Mouse (Mus musculus) forebrain, embryonic 10.5 days (tissue): Measurements from ENCODE around the gene Rabgef1. TPM values are rescaled to one million over a fixed set of nuclear protein-coding genes. Genes with fewer than 3 reads are reported as not detected.

Experiments used
- DNase-seq: peaks from one replicate; pipeline ENCODE4 v3.0.0-alpha.2; 2017; ENCODE audit warnings: low spot score; ENCODE audit errors: extremely low spot score
- H3K27ac ChIP-seq: fragments of 300-500 bp; sonication (generic); 2 replicates; pipeline ENCODE4 v1.5.1; 2016; ENCODE audit warnings: mild to moderate bottlenecking
- H3K27me3 ChIP-seq: fragments of 300-500 bp; sonication (generic); 2 replicates; pipeline ENCODE4 v1.6.1; 2016; ENCODE audit warnings: mild to moderate bottlenecking; ENCODE audit not compliant: poor library complexity, severe bottlenecking
- H3K36me3 ChIP-seq: fragments of 300-500 bp; sonication (generic); replicated peaks from 2 replicates; pipeline ENCODE4 v1.6.1; 2016; ENCODE audit warnings: mild to moderate bottlenecking, moderate library complexity
- H3K4me1 ChIP-seq: fragments of 300-500 bp; sonication (generic); 2 replicates; pipeline ENCODE4 v1.6.1; 2016
- H3K4me3 ChIP-seq: fragments of 300-500 bp; sonication (generic); 2 replicates; pipeline ENCODE4 v1.5.1; 2016; ENCODE audit warnings: mild to moderate bottlenecking, moderate library complexity
- H3K9me3 ChIP-seq: fragments of 300-500 bp; sonication (generic); 2 replicates; pipeline ENCODE4 v1.6.1; 2016; ENCODE audit warnings: mild to moderate bottlenecking, moderate library complexity
- WGBS: fragments of 180-500 bp; shearing (Covaris S2); methylation state at CpG from one replicate; pipeline ENCODE4 v1.1.7; 2016; 5-methylcytosine and 5-hydroxymethylcytosine counted together
- polyA plus RNA-seq: library from polyadenylated mRNA; unstranded; fragments of >200 nt; fragmentation: Nextera tagmentation; extraction: Ambion mirVana; gene quantifications from 2 replicates; pipeline ENCODE4 v1.2.1, GENCODE M21; 2016

The Rabgef1 gene
- polyA plus RNA-seq, 1 experiment from 2014 or later: 23.3 TPM

GRCm38 (mm10) chr5:130181740-130182540 is 10.3 kb downstream of the Rabgef1 start:
- H3K4me3 ChIP-seq: no peak overlapping the region
- H3K9me3 ChIP-seq: no peaks in the 10 kb centered on the region
- no peaks in the 10 kb centered on the region for H3K27me3 ChIP-seq
- H3K4me1 ChIP-seq: peaks cover 6% of the 10 kb centered on the region; the same call in 1 of the 2 replicates
- no peaks in the 10 kb centered on the region for H3K36me3 ChIP-seq
- no peak for DNase-seq
- H3K27ac ChIP-seq: no peak overlapping the region
- whole genome bisulfite sequencing: 93% methylated on average over 6 of the region's 6 CpGs

GRCm38 (mm10) chr5:130182541-130182821 is 10.9 kb downstream of the Rabgef1 start:
- Histone ChIP-seq H3K36me3 (0 out of 2 replicates have a peak, but pooled peaks cover 2% of the 10 kb centered on the region), H3K27ac (no peak overlapping the region), H3K4me1 (peaks cover 11% of the 10 kb centered on the region; the same call in 1 of the 2 replicates), H3K9me3 (no peaks in the 10 kb centered on the region), H3K27me3 (no peaks in the 10 kb centered on the region), H3K4me3 (no peak overlapping the region)
- DNase-seq: no peak
- WGBS: 88% methylated on average over 3 of the region's 3 CpGs

GRCm38 (mm10) chr5:130184193-130184856 is 12.7 kb downstream of the Rabgef1 start:
- Histone ChIP-seq H3K9me3 (no peaks in the 10 kb centered on the region), H3K4me3 (no peak overlapping the region), H3K4me1 (peaks cover 7% of the 10 kb centered on the region; the same call in 1 of the 2 replicates), H3K27me3 (no peaks in the 10 kb centered on the region), H3K27ac (no peak overlapping the region), H3K36me3 (peaks cover 17% of the 10 kb centered on the region)
- no peak for DNase-seq
- WGBS: 90% methylated on average over 9 of the region's 9 CpGs

GRCm38 (mm10) chr5:130185312-130185711 is 13.7 kb downstream of the Rabgef1 start:
- H3K4me1 ChIP-seq: peaks cover 7% of the 10 kb centered on the region; the same call in 1 of the 2 replicates
- H3K36me3 ChIP-seq: peaks cover 27% of the 10 kb centered on the region
- no peaks in the 10 kb centered on the region for H3K27me3 ChIP-seq
- 90% methylated on average over 6 of the region's 6 CpGs for WGBS
- no peaks in the 10 kb centered on the region for H3K9me3 ChIP-seq
- no peak overlapping the region for H3K4me3 ChIP-seq
- H3K27ac ChIP-seq: no peak overlapping the region
- DNase-seq: no peak

- peaks cover 7% of the 10 kb centered on the region; the same call in 1 of the 2 replicates for H3K4me1 ChIP-seq
- DNase-seq: no peak
- no peak overlapping the region for H3K4me3 ChIP-seq
- peaks cover 47% of the 10 kb centered on the region for H3K36me3 ChIP-seq
- 63% methylated on average over 7 of the region's 7 CpGs for WGBS
- H3K9me3 ChIP-seq: no peaks in the 10 kb centered on the region
- no peak overlapping the region for H3K27ac ChIP-seq
- H3K27me3 ChIP-seq: no peaks in the 10 kb centered on the region
Observed at GRCm38 (mm10) chr5:130187383-130187782, 15.8 kb downstream of the Rabgef1 start.

- H3K36me3 ChIP-seq: peaks cover 76% of the 10 kb centered on the region
- no peaks in the 10 kb centered on the region for H3K27me3 ChIP-seq
- DNase-seq: no peak
- WGBS: 91% methylated on average over 6 of the region's 6 CpGs
- H3K9me3 ChIP-seq: no peaks in the 10 kb centered on the region
- no peak overlapping the region for H3K27ac ChIP-seq
- no peak overlapping the region for H3K4me3 ChIP-seq
- H3K4me1 ChIP-seq: peaks cover 7% of the 10 kb centered on the region; the same call in 1 of the 2 replicates
Observed at GRCm38 (mm10) chr5:130190909-130191308, 19.3 kb downstream of the Rabgef1 start.

GRCm38 (mm10) chr5:130191865-130192264 is 20.3 kb downstream of the Rabgef1 start:
- H3K4me3 ChIP-seq: no peak overlapping the region
- H3K9me3 ChIP-seq: no peaks in the 10 kb centered on the region
- no peaks in the 10 kb centered on the region for H3K27me3 ChIP-seq
- H3K4me1 ChIP-seq: peaks cover 6% of the 10 kb centered on the region; the same call in 1 of the 2 replicates
- WGBS: 91% methylated on average over 6 of the region's 6 CpGs
- H3K27ac ChIP-seq: no peak overlapping the region
- no peak for DNase-seq
- H3K36me3 ChIP-seq: peaks cover 76% of the 10 kb centered on the region

- H3K4me1 ChIP-seq: peaks cover under 1% of the 10 kb centered on the region; the same call in 1 of the 2 replicates
- H3K9me3 ChIP-seq: no peaks in the 10 kb centered on the region
- WGBS: 78% methylated on average over 2 of the region's 2 CpGs
- no peak overlapping the region for H3K4me3 ChIP-seq
- peaks cover 79% of the 10 kb centered on the region for H3K36me3 ChIP-seq
- DNase-seq: no peak
- no peak overlapping the region for H3K27ac ChIP-seq
- no peaks in the 10 kb centered on the region for H3K27me3 ChIP-seq
Observed at GRCm38 (mm10) chr5:130192356-130192944, 20.9 kb downstream of the Rabgef1 start.

GRCm38 (mm10) chr5:130193760-130194159 is 22.2 kb downstream of the Rabgef1 start:
- no peak overlapping the region for H3K4me3 ChIP-seq
- no peak overlapping the region for H3K27ac ChIP-seq
- DNase-seq: no peak
- 94% methylated on average over 3 of the region's 3 CpGs for WGBS
- peaks cover 82% of the 10 kb centered on the region for H3K36me3 ChIP-seq
- no peaks in the 10 kb centered on the region for H3K4me1 ChIP-seq
- no peaks in the 10 kb centered on the region for H3K27me3 ChIP-seq
- no peaks in the 10 kb centered on the region for H3K9me3 ChIP-seq

GRCm38 (mm10) chr5:130196307-130196706 is 24.7 kb downstream of the Rabgef1 start:
- no peaks in the 10 kb centered on the region for H3K9me3 ChIP-seq
- peaks cover 80% of the 10 kb centered on the region for H3K36me3 ChIP-seq
- H3K27ac ChIP-seq: no peak overlapping the region
- H3K4me1 ChIP-seq: no peaks in the 10 kb centered on the region
- H3K27me3 ChIP-seq: no peaks in the 10 kb centered on the region
- 96% methylated on average over 1 of the region's 1 CpGs for WGBS
- H3K4me3 ChIP-seq: no peak overlapping the region
- DNase-seq: no peak

GRCm38 (mm10) chr5:130197454-130197853 is 25.9 kb downstream of the Rabgef1 start:
- no peak for DNase-seq
- Histone ChIP-seq H3K27me3 (no peaks in the 10 kb centered on the region), H3K4me1 (no peaks in the 10 kb centered on the region), H3K9me3 (no peaks in the 10 kb centered on the region), H3K36me3 (peaks cover 76% of the 10 kb centered on the region), H3K27ac (no peak overlapping the region), H3K4me3 (no peak overlapping the region)
- 90% methylated on average over 3 of the region's 3 CpGs for WGBS

GRCm38 (mm10) chr5:130197981-130198380 is 26.4 kb downstream of the Rabgef1 start:
- Histone ChIP-seq H3K36me3 (peaks cover 76% of the 10 kb centered on the region), H3K4me3 (no peak overlapping the region), H3K9me3 (no peaks in the 10 kb centered on the region), H3K27me3 (no peaks in the 10 kb centered on the region), H3K4me1 (no peaks in the 10 kb centered on the region), H3K27ac (no peak overlapping the region)
- 91% methylated on average over 7 of the region's 7 CpGs for WGBS
- no peak for DNase-seq
